Mouse (Mus musculus) retina, postnatal 1 day (tissue): ENCODE results near the gene Rab30.
"Not testable (repeated sequence)": the region's sequence is repeated elsewhere in the genome, so short reads cannot be mapped to it uniquely, and the experiment has no call there.

Experiments used
- DNase-seq: peaks from one replicate; pipeline ENCODE4 v3.0.0-alpha.2; 2012

The Rab30 gene

GRCm38 (mm10) chr7:92741152-92741860 is at the start of gene Rab30:
Gene Rab30 (plus strand): TSS chr7:92741603.
- peak; percentile 100 for DNase-seq

GRCm38 (mm10) chr7:92696395-92696794 is 45.0 kb upstream of the Rab30 start:
- no peak for DNase-seq

- DNase-seq, result no peak
Measured at GRCm38 (mm10) chr7:92698770-92699169, 42.6 kb upstream of the Rab30 start.

DNA sequence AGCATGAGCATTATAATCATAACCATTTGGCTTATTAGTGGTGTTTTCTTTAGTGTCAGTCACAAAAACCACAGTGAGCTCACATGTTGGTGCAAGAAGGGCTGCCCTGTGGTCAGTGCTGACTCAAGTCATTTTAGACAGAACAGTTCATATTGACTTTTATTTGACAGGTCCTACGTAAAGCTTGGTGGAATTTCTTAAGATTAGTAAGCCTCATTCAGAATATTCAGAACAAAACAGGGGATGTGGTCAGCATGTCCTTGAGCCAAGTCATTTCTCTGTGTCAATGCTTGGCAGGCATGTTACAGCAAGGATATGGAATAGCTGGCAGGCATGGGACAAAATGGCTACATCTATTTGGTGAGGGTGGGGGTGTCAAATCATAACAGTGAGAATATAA is 37.7 kb upstream of the Rab30 start:
- DNase-seq, result no peak

- DNase-seq, result no peak
Measured at GRCm38 (mm10) chr7:92705534-92705933, 35.9 kb upstream of the Rab30 start.

DNA sequence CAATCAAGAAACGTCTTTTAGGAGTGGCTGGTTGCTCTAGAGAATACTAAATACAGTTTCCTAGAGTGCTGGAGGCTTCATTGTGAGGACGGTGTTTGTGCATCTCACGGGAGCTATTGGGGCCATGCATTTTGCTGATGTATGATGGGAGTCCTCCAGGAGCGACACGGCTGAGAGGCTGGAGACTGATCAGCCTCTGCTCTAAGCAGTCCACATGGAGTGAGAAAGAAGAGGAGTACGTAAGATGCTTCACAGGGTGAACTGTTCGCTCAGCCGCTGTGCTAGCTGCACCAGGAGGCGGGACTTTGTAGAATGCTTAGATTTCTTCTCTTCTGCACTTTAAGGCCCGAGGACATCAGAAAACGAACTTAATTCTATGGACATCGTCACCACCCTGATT is 34.7 kb upstream of the Rab30 start:
- no peak for DNase-seq

DNA sequence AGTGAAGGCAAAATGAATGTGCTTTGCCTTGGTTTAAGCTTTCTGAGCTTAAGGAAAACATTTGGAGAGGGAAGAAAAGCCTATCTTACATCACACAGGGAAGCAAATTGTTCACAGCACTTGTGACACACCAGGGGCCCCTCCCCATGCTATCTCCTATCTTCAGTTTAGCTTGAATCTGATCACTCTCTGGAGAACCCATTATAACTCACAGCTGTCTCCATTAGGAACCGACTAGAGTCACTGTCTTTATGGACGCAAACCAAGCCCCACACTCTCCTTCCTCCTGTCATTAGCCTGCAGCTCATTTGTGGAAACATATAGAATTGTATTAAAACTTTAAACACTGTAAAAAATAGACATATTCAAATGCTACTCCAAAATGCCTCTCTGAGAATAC is 31.8 kb upstream of the Rab30 start:
- DNase-seq, result no peak

- no peak for DNase-seq
Measured at GRCm38 (mm10) chr7:92711593-92711992, 29.8 kb upstream of the Rab30 start.

DNA sequence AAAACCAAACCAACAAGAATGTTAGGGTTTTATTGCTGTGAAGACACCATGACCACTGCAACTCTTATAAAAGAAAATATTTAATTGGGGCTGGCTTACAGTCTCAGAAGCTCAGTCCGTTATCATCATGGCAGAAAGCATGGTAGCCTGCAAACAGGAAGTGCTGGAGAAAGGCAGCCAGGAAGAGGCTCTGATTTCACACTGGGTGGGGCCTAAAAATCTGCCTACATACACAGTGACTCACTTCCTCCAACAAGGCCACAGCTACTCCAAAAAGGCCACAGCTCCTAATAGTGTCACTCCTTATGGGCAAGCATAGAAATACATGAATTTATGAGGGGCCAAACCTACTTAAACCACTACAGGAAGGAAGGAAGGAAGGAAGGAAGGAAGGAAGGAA is 26.3 kb upstream of the Rab30 start:
- no peak for DNase-seq

GRCm38 (mm10) chr7:92720156-92720905 is 21.1 kb upstream of the Rab30 start:
- no peak for DNase-seq

DNA sequence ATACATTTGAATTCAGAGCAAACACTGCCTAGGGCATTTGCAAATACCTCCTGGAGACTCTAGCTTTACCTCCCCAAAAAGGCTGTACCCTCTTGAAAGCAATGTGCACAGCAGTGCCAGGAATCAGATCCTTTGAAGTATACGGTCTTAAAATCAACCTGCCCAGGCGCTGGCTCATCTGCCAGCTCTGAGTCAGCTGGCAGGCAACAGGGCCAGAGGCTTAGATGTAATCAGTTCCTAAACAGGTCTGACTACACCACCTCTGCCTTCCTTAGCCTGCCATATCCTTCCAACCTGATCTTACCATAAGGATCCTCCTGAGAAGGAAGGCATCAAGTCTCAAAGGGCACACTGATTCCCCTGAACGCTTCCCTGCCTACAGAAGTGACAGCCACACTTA is 17.7 kb upstream of the Rab30 start:
- no peak for DNase-seq

GRCm38 (mm10) chr7:92724261-92724660 is 17.1 kb upstream of the Rab30 start:
- no peak for DNase-seq

DNA sequence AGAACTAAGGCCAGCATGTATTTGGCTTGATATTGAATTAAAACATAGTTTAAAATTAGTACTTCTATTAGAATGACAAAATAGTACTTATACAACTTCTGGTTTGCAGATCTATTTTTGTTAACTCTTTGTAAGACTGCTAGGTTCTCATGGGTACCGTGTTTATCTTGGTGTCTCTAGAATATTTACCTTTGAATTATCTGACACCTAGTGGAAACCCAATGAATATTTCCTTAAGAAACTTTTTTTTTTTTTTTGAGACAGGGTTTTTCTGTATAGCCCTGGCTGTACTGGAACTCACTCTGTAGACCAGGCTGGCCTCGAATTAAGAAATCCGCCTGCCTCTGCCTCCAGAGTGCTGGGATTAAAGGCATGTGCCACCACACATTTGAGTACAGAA is 11.8 kb upstream of the Rab30 start:
- DNase-seq, result not testable (repeated sequence)

DNA sequence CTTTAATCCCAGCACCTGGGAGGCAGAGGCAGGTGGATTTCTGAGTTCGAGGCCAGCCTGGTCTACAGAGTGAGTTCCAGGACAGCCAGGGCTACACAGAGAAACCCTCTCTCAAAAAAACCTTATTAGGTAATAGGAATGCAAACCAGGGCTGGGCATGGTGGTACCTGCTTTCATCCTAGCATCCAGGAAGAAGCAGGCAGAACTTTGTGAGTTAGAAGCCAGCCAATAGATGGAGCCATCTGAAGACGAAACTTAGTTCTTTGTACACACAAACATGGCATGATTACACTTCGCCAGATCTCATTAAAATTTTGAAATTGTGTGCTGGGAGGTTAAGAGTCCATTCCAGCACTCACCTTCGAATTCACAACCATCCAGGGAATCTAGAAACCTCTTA is 10.9 kb upstream of the Rab30 start:
- no peak for DNase-seq

DNA sequence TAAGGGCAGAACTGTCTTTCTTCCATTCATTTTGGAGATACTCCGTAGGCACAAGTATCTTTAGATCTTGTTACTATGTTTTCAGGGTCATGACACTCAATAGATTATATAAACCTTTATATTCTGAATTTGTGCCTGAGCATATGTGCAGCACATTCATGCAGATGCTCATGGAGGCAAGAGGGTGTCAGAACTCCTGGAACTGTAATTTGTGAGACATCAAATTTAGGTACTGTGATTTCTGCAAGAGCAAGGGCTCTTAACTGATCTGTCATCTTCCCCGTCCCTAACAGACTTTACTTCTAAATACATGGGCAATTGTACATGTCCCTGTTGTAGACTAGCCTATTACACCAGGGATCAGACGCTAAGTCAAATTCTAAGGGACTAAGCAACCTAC is 10.4 kb upstream of the Rab30 start:
- DNase-seq, result no peak

DNA sequence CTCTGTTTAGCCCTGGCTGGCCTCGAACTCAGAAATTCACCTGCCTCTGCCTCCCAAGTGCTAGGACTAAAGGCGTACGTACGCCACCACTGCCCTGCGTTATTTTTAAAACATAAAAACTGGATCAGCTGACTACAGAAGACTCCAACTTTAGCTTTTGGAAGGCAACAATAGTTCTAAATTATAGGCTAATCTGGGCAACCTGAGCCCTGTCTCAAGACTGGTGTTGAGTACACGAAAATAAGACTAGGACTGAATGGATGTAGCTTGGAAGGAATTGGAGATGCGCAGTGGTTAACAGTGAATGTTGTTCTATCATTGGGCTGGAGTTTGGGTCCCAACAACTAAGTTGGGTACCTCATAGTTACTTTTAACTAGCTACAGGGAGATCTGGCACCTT is 9.3 kb upstream of the Rab30 start:
- no peak for DNase-seq

DNA sequence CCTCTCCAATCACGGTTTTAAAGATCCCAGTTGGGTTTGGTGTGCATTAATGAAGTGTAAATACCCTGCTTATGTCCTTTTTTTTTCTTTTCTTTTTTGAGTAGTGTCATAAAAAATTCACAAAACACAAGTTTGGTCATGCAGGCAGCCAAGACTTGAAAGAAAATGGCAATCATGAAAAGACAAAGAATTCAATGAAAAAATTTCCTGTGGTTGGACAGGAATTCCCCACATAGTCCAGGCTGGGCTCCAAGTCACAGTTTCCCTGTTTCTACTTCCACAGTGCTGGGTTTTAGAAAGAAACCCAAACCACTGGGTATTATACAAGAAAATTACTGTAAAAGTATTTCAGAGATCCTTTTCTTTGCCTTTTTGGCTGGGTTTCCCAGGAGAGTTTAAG is 3.8 kb upstream of the Rab30 start:
- DNase-seq, result no peak

- DNase-seq, result no peak
Measured at GRCm38 (mm10) chr7:92739956-92740355, 1.4 kb upstream of the Rab30 start.

- no peak for DNase-seq
Measured at GRCm38 (mm10) chr7:92740411-92741115, 840 bp upstream of the Rab30 start.

GRCm38 (mm10) chr7:92741861-92742249 is 452 bp downstream of the Rab30 start:
- no peak for DNase-seq

DNA sequence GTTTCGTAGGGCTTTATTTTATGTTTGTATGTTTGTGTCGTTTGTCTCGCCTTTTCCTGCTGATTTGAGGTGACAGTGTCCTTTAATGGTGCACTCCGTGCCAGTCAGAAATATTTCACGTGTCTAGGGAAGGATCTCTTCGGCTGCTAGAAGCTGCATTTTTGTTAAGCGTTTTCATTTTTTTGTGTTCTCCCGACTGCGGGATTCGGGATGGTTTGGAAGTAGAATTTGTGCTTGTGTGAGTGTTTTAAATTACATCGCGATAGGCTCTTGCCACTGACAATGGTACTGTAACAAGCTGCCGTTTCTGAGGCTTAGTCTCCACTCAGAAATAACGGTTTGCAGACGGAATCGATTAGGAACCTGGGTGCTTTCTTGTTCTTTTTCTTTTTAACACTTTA is 938 bp downstream of the Rab30 start:
- peak; percentile 34 for DNase-seq

DNA sequence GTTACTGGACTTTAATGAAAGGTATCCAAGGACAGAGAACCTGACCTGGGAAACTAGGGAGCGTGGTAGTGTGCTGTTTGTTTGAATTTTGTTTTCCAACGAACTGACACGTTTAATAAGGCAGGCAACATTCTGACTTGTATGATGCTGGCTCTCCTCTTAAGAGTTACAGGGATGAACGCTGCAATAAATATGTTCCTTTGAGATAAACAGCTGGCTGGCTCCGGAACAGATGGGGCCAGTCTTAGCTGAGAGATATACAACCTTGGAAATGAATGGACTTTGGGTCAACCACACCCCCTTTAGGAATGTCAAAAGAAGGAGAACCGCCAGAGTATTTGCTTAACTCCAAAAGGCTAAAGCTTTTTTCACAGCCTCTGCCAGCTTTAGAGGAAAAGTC is 1.4 kb downstream of the Rab30 start:
- DNase-seq, result peak; percentile 18

- no peak for DNase-seq
Measured at GRCm38 (mm10) chr7:92743325-92743724, 1.9 kb downstream of the Rab30 start.

DNA sequence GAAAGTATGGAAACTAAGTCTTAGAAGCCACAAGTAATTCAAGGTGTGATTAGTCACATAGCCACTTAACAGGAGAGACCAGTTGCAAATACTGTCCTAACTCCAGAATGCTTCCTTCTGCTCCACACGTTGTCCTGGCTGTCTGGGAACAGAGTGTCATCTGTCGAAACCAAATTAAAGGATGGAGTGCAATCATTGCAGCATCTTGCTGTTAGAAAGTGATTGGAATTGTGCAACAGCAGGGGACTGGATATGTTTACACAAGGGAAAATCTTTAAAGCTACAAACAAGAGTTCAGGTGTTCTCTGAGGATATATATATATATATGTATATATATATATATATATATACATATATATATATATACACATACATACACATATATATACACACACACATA is 9.0 kb downstream of the Rab30 start:
- DNase-seq, result no peak
